Mouse (Mus musculus) thymus, adult 2 months (tissue): Measurements from ENCODE around the gene Pzp.

Experiments
- CTCF ChIP-seq: fragments of 200-500 bp; IDR thresholded peaks from 2 replicates; pipeline ENCODE4 v1.5.1; 2012; ENCODE audit warnings: mild to moderate bottlenecking, control low read depth, low read length, moderate library complexity, borderline replicate concordance; ENCODE audit not compliant: control insufficient read depth, poor library complexity, insufficient read depth; ENCODE audit errors: extremely low read depth
- POLR2A ChIP-seq: fragments of 200-500 bp; IDR thresholded peaks from 2 replicates; pipeline ENCODE4 v1.6.1; 2012; ENCODE audit warnings: mild to moderate bottlenecking, low read length, control low read depth, moderate library complexity; ENCODE audit not compliant: control insufficient read depth, poor library complexity, insufficient read depth; ENCODE audit errors: extremely low read depth

GRCm38 (mm10) chr6:128523360-128523759 is 3.2 kb downstream of the Pzp start:
- TF ChIP-seq CTCF, result no peak
- TF ChIP-seq POLR2A, result no peak
